Mouse (Mus musculus) left cerebral cortex, adult 8-10 months (tissue): ENCODE measurements around the gene Zdhhc17. TPM values are rescaled to one million over a fixed set of nuclear protein-coding genes. Genes with fewer than 3 reads are reported as not detected.

Experiments
- DNase-seq, 2 experiments: peaks; one replicate each; pipeline ENCODE4 v3.0.0; 2022; ENCODE audit warnings: low spot score in 2 of 2
- total RNA-seq, 4 experiments: library from RNA; stranded (reverse); gene quantifications; 2 replicates each; pipeline ENCODE4 v1.2.4; 2022

Zdhhc17 gene
- total RNA-seq, result 100 to 1,000 TPM; 117 to 128 (median 122) TPM

- DNase-seq, result peak; percentile 85 to 89
These were observed at the start of gene Zdhhc17 for GRCm38 (mm10) chr10:111009641-111010479. Gene Zdhhc17 (minus strand): TSS chr10:111010140.

GRCm38 (mm10) chr10:111055770-111056169, 45.8 kb upstream of the Zdhhc17 start:
- no peak for DNase-seq

DNA sequence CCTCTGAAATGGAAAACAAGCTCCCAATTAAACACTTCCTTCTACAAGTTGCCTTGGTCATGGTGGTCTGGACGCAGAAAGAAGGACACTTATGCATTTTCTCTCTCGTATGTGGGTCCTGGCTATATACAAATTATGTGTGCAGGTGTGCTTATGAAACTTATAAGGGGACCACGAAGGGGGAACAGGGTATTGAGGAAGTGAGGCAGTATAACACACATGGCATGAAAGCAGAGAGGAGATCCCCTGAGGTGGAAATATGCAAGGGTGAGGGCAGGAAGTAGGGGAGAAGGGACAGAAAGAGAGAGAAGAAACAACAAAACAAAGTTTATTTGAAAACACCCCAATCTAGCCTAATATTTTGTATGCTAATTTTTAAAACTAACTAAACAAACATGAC, 41.7 kb upstream of the Zdhhc17 start:
- DNase-seq, result no peak

DNA sequence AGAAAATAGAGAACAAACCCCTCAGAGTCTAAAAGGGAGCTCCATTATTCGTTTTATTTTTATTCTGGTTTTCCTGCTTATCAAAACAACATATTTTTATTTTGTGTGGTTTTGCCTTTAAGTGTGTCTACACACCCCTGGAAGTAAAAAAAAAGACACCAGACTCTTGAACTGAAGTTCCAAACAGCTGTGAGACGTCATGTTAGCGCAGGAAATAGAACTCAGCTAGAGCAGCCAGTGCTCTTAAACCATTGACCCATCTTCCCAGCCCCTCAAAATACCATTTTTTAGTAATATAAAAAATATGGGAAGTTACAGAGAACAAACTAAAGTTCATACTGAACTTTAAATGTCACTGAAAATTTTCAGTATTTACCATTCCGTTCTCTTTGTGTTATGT, 40.6 kb upstream of the Zdhhc17 start:
- no peak for DNase-seq

- no peak for DNase-seq
These were observed 40.1 kb upstream of the Zdhhc17 start for GRCm38 (mm10) chr10:111050061-111050460.

DNA sequence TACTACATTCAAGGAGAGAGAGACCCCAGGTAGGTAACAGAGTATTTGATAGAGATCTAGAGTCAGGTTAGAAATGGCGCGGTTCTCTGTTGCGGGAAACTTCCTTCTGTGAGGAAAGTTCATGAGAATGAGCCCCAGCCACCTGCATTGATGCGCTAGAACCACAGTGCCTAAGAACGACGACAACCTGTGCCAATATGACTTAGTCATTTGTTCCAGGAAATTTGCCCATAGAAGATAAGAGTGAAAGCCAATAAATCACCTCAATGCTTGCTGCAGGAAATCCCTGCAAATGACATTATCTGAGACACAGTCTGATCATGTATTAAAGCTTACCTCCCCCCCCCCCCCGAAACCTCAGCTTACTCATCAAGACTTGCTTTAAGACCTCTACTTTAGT, 38.0 kb upstream of the Zdhhc17 start:
- DNase-seq, result no peak

DNA sequence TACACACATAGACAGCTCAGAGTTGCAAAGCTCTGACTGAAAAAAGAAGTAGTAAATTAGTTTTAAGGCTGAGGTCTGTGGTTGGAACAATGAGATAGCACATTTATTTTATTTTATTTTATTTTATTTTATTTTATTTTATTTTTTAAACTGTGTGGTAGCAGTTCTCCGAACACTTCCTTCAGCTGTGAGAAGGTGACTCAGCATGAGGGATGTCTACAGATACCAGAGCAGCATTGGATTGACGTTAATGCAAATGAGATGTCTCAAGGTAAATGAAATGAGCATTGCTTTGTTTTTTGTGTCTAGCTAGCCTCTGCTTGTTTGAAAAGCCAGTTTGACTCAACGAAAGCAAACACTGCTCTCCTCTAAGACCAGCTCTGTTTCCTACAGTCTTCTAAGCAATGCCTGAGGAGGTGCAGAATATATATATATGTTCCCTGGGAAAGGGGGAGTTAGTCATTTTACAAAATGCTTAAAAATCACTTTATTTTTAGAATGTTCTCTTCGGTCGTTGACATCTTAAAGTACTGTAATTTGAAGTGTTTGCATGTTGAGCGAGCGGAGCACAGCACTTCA, 30.2 kb upstream of the Zdhhc17 start:
- DNase-seq, result no peak

DNA sequence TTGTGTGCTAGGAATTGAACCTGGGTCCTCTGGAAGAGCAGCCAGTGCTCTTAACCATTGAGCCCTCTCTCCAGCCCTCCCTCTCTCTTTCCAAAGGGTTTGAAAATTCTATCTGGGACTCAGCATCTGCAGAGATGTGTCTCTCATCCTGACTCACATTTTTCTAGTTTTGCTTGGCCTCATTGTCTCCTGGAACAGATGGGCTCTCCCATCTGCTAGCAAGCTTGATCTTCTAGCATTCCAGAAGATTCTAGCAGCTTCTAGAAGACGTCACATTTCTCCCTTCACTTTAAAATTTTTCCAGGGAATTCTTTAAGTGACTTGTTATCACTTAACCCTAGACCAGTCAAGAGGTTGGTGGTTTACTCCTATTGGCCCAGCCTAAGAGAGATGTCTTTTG, 26.9 kb upstream of the Zdhhc17 start:
- peak in 1 of 2 experiments; percentile 24 for DNase-seq

- no peak for DNase-seq
These were observed 25.2 kb upstream of the Zdhhc17 start for GRCm38 (mm10) chr10:111035134-111035533.

- peak; percentile 47 to 76 for DNase-seq
These were observed 21.8 kb upstream of the Zdhhc17 start for GRCm38 (mm10) chr10:111031511-111032365.

DNA sequence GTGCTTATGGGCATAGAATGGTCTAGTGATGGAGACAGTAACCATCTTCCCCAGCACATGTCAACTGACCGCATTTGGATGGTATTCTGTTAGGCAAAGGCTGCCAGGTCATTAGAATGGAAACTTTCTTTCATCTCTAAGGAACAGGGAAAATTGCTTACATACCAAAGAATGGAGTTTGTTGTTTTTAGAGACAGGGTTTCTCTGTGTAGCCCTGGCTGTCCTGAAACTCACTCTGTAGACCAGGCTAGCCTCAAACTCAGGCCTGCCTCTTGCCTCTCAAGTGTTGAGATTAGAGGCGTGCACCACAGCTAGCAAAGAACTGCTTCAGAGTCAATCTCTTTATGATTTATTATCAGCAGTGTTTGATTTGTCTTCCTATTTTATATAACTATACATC, 20.9 kb upstream of the Zdhhc17 start:
- DNase-seq, result no peak

DNA sequence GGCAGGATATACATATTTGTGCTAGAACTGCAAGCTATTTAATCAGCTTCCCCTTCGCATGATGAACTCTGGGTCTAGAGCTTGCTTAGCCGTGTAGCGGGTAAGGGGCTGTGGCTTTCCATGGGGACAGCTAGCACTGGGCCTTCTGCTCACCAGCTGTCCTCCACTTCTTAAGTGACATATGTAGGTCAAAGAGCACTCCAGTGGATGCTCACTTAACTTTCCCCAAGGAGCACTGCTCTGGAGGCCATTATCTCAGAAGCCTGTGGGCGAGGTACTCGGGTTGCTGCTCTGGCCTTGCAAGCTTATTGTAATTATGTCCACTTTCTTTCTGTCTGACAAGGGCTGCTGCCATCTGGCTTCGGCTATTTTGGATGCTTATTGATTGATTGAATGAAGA, 16.2 kb upstream of the Zdhhc17 start:
- no peak for DNase-seq

- no peak for DNase-seq
These were observed 14.8 kb upstream of the Zdhhc17 start for GRCm38 (mm10) chr10:111024746-111025145.

- no peak for DNase-seq
These were observed 4.5 kb upstream of the Zdhhc17 start for GRCm38 (mm10) chr10:111014476-111014875.

DNA sequence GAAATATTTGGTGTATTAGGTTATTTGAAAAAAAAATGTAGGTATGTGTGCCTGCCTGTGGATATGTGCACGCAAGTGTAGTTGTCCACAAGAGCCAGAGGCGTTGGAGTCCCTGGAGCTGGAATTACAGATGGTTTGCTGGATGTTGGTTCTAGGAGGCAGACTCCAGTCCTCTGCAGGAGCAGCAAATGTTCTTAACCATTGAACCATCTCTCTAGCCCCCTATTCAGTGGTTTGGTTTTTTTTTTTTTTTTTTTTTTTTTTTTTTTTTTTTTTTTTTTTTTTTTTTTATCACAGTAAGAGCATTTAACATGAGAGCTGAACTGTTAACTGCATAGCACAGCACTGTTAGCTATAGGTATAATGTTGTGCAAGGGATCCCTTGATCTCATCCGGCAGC, 3.3 kb upstream of the Zdhhc17 start:
- DNase-seq, result no peak

DNA sequence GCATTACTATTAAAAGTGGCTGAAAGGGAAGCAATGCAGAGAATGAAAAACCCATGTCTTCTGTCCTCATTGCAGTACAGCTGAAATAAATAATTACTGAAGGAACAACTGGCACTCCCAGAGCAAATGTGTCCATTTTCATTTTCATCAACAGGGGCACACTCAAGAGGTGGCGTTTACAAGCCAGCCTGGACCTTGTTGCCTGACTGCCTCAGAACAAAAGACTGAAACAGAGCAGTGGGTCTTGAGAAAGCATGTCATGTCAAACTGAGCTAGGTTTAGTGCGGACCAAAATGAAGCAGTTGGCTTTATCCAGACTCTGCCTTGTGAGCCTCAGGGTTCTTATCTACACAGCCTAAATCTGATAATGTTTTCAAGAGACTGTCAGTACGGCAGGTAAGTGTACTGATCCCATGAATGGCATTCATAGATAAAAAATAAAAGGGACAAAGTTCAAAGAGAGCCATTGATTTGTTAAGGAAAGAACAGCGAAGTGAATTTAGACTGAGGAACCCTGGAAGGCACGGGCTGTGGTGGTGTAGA, 2.6 kb upstream of the Zdhhc17 start:
- DNase-seq, result no peak

- no peak for DNase-seq
These were observed 1.4 kb upstream of the Zdhhc17 start for GRCm38 (mm10) chr10:111011226-111011765.

- DNase-seq, result peak in 1 of 2 experiments; percentile 32
These were observed 713 bp upstream of the Zdhhc17 start for GRCm38 (mm10) chr10:111010480-111011225.

DNA sequence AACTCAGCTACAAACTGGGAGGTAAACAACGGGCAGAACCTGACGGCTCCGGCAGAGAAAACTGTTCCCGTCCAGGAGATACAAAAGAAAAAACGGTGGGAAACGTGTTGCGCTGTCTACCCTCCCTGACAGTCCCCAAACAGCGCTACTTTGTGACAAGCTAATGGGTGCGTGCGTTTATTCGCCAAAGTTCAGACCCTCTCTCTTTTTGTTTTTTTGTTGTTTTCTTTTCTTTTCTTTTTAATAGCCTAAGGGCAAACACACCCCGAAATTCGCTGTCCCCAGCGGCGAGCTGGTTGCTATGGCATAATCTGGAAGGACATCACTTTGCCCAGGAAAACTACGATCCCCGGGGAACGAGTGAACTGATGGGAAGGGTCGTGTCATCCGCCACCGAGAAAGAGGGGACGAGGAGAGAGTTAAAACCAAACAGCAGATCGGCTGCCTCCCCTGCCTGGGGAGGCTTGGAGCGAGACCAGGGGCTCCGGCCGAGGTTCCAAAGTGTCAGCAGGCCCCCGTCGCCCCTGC, 763 bp downstream of the Zdhhc17 start:
- peak in 1 of 2 experiments; percentile 12 for DNase-seq

GRCm38 (mm10) chr10:111007687-111008086, 2.3 kb downstream of the Zdhhc17 start:
- no peak for DNase-seq
